Mouse (Mus musculus): Measurements from ENCODE around the gene Amdhd2. TPM values are rescaled to one million over a fixed set of nuclear protein-coding genes. Genes with fewer than 3 reads are reported as not detected.

Amdhd2 gene
- polyA plus RNA-seq, 1 experiment from 2014 or later = 37.4 TPM

GRCm38 (mm10) chr17:24205908-24206361 is 42.4 kb upstream of the Amdhd2 start:
- peak; percentile 10 for ATAC-seq (ENCODE audit: low read depth)
- H3K9ac ChIP-seq = peak overlapping the region; percentile 87
- no peaks in the 10 kb centered on the region for H3K9me3 ChIP-seq
- H3K4me2 ChIP-seq = peak overlapping the region; percentile 95
- 5% methylated on average over 15 of the region's 15 CpGs for WGBS
- peak overlapping the region; percentile 84 for H3K27ac ChIP-seq (replicated peaks)
- H3K27me3 ChIP-seq = peaks cover 25% of the 10 kb centered on the region
- H3K4me1 ChIP-seq (replicated peaks) = peaks cover 88% of the 10 kb centered on the region
- no peaks in the 10 kb centered on the region for H3K36me3 ChIP-seq
- peak overlapping the region; percentile 75 for H3K4me3 ChIP-seq

GRCm38 (mm10) chr17:24205284-24205888 is 41.8 kb upstream of the Amdhd2 start, which contains the start of gene Tbc1d24:
TSS of gene Tbc1d24 (minus strand) at chr17:24205562.
- H3K4me2 ChIP-seq = peak within 1 kb of the TSS; percentile 95

GRCm38 (mm10) chr17:24204846-24205245 is 41.3 kb upstream of the Amdhd2 start:
- H3K27ac ChIP-seq (replicated peaks) = peak overlapping the region; percentile 49; the same call in 1 of the 2 replicates

More at GRCm38 (mm10) chr17:24205284-24205888, 41.8 kb upstream of the Amdhd2 start, which contains the start of gene Tbc1d24:
- peak; percentile 74 for ATAC-seq (ENCODE audit: low read depth)
- peak within 1 kb of the TSS; percentile 87 for H3K9ac ChIP-seq
- H3K4me3 ChIP-seq = peak within 1 kb of the TSS; percentile 75
- peaks cover 20% of the 10 kb centered on the region for H3K27me3 ChIP-seq
- no peaks in the 10 kb centered on the region for H3K9me3 ChIP-seq
- H3K27ac ChIP-seq (replicated peaks) = peak within 1 kb of the TSS; percentile 84
- H3K4me1 ChIP-seq (replicated peaks) = peaks cover 82% of the 10 kb centered on the region
- no peaks in the 10 kb centered on the region for H3K36me3 ChIP-seq
- under 1% methylated on average over 65 of the region's 65 CpGs for WGBS

GRCm38 (mm10) chr17:24203611-24204534 is 40.3 kb upstream of the Amdhd2 start:
- Histone ChIP-seq H3K4me3 (peak overlapping the region; percentile 75), H3K9me3 (no peaks in the 10 kb centered on the region), H3K9ac (peak overlapping the region; percentile 87), H3K36me3 (no peaks in the 10 kb centered on the region), H3K4me2 (peak overlapping the region; percentile 95), H3K27ac (replicated peaks) (no peak overlapping the region), H3K4me1 (replicated peaks) (peaks cover 73% of the 10 kb centered on the region), H3K27me3 (peaks cover 15% of the 10 kb centered on the region)
- WGBS = 80% methylated on average over 3 of the region's 3 CpGs
- no peak for ATAC-seq (ENCODE audit: low read depth)

More at GRCm38 (mm10) chr17:24204846-24205245, 41.3 kb upstream of the Amdhd2 start:
- WGBS = 12% methylated on average over 7 of the region's 7 CpGs
- ATAC-seq (ENCODE audit: low read depth) = no peak
- Histone ChIP-seq H3K36me3 (no peaks in the 10 kb centered on the region), H3K4me2 (peak overlapping the region; percentile 95), H3K27me3 (peaks cover 15% of the 10 kb centered on the region), H3K9me3 (no peaks in the 10 kb centered on the region), H3K9ac (peak overlapping the region; percentile 87), H3K4me1 (replicated peaks) (peaks cover 80% of the 10 kb centered on the region), H3K4me3 (peak overlapping the region; percentile 75)

- Histone ChIP-seq H3K36me3 (no peaks in the 10 kb centered on the region), H3K27me3 (peaks cover 12% of the 10 kb centered on the region), H3K4me2 (peak overlapping the region; percentile 95), H3K27ac (replicated peaks) (no peak overlapping the region), H3K9ac (peak overlapping the region; percentile 49), H3K4me3 (no peak overlapping the region), H3K9me3 (no peaks in the 10 kb centered on the region), H3K4me1 (replicated peaks) (peaks cover 65% of the 10 kb centered on the region)
- 42% methylated on average over 4 of the region's 4 CpGs for WGBS
- no peak for ATAC-seq (ENCODE audit: low read depth)
These were observed 39.5 kb upstream of the Amdhd2 start for GRCm38 (mm10) chr17:24203068-24203467.

GRCm38 (mm10) chr17:24201092-24201491 is 37.5 kb upstream of the Amdhd2 start:
- WGBS = 83% methylated on average over 4 of the region's 4 CpGs
- Histone ChIP-seq H3K36me3 (no peaks in the 10 kb centered on the region), H3K27ac (replicated peaks) (no peak overlapping the region), H3K4me3 (no peak overlapping the region), H3K4me1 (replicated peaks) (peaks cover 45% of the 10 kb centered on the region), H3K9me3 (no peaks in the 10 kb centered on the region), H3K4me2 (no peak overlapping the region), H3K9ac (no peak overlapping the region), H3K27me3 (no peaks in the 10 kb centered on the region)
- no peak for ATAC-seq (ENCODE audit: low read depth)

GRCm38 (mm10) chr17:24199741-24200140 is 36.2 kb upstream of the Amdhd2 start:
- no peaks in the 10 kb centered on the region for H3K9me3 ChIP-seq
- no peak for ATAC-seq (ENCODE audit: low read depth)
- H3K4me1 ChIP-seq (replicated peaks) = peaks cover 36% of the 10 kb centered on the region
- H3K9ac ChIP-seq = no peak overlapping the region
- no peak overlapping the region for H3K27ac ChIP-seq (replicated peaks)
- H3K4me2 ChIP-seq = no peak overlapping the region
- H3K4me3 ChIP-seq = no peak overlapping the region
- no peaks in the 10 kb centered on the region for H3K27me3 ChIP-seq
- 61% methylated on average over 4 of the region's 4 CpGs for WGBS
- H3K36me3 ChIP-seq = no peaks in the 10 kb centered on the region

- no peak overlapping the region for H3K9ac ChIP-seq
- ATAC-seq (ENCODE audit: low read depth) = no peak
- no peak overlapping the region for H3K4me3 ChIP-seq
- no peak overlapping the region for H3K27ac ChIP-seq (replicated peaks)
- 0 out of 2 replicates have a peak, but pooled peaks cover under 1% of the 10 kb centered on the region for H3K36me3 ChIP-seq
- no peaks in the 10 kb centered on the region for H3K9me3 ChIP-seq
- no peak overlapping the region for H3K4me2 ChIP-seq
- H3K4me1 ChIP-seq (replicated peaks) = peaks cover 31% of the 10 kb centered on the region
- no peaks in the 10 kb centered on the region for H3K27me3 ChIP-seq
- 82% methylated on average over 4 of the region's 4 CpGs for WGBS
These were observed 35.7 kb upstream of the Amdhd2 start for GRCm38 (mm10) chr17:24199252-24199651.

GRCm38 (mm10) chr17:24197032-24197824 is 33.7 kb upstream of the Amdhd2 start:
- WGBS = 68% methylated on average over 15 of the region's 15 CpGs
- Histone ChIP-seq H3K9ac (no peak overlapping the region), H3K27ac (replicated peaks) (no peak overlapping the region), H3K36me3 (0 out of 2 replicates have a peak, but pooled peaks cover 5% of the 10 kb centered on the region), H3K9me3 (no peaks in the 10 kb centered on the region), H3K4me2 (no peak overlapping the region), H3K4me3 (no peak overlapping the region), H3K4me1 (replicated peaks) (peaks cover 13% of the 10 kb centered on the region), H3K27me3 (no peaks in the 10 kb centered on the region)
- no peak for ATAC-seq (ENCODE audit: low read depth)

GRCm38 (mm10) chr17:24195349-24195748 is 31.8 kb upstream of the Amdhd2 start:
- 62% methylated on average over 2 of the region's 2 CpGs for WGBS
- Histone ChIP-seq H3K27ac (replicated peaks) (no peak overlapping the region), H3K9me3 (no peaks in the 10 kb centered on the region), H3K4me2 (no peak overlapping the region), H3K27me3 (no peaks in the 10 kb centered on the region), H3K36me3 (0 out of 2 replicates have a peak, but pooled peaks cover 5% of the 10 kb centered on the region), H3K4me3 (no peak overlapping the region), H3K9ac (no peak overlapping the region), H3K4me1 (replicated peaks) (peaks cover 6% of the 10 kb centered on the region; the same call in 1 of the 2 replicates)
- no peak for ATAC-seq (ENCODE audit: low read depth)

- no peak for ATAC-seq (ENCODE audit: low read depth)
These were observed 30.2 kb upstream of the Amdhd2 start for GRCm38 (mm10) chr17:24193769-24194168.

More at GRCm38 (mm10) chr17:24193769-24194168, 30.2 kb upstream of the Amdhd2 start:
- Histone ChIP-seq H3K4me2 (no peak overlapping the region), H3K36me3 (peaks cover 7% of the 10 kb centered on the region; the same call in 1 of the 2 replicates), H3K27me3 (no peaks in the 10 kb centered on the region), H3K4me3 (no peak overlapping the region), H3K9me3 (no peaks in the 10 kb centered on the region), H3K4me1 (replicated peaks) (no peaks in the 10 kb centered on the region; the same call in 1 of the 2 replicates), H3K9ac (no peak overlapping the region), H3K27ac (replicated peaks) (no peak overlapping the region)
- WGBS = 91% methylated on average over 5 of the region's 5 CpGs

All from neural tube, embryonic 13.5 days (tissue).